Mouse (Mus musculus) kidney, embryonic 14.5 days (tissue): ENCODE measurements around the gene Mad2l2. TPM values are rescaled to one million over a fixed set of nuclear protein-coding genes. Genes with fewer than 3 reads are reported as not detected.
"Not testable (repeated sequence)": the region's sequence is repeated elsewhere in the genome, so short reads cannot be mapped to it uniquely, and the experiment has no call there.

Experiments
- ATAC-seq: fragments of 200-750 bp; cut with Nextera tagmentation; 2 replicates; pipeline ENCODE4 v1.8.0; 2017; ENCODE audit warnings: moderate number of reproducible peaks, mild to moderate bottlenecking, moderate TSS enrichment, moderate library complexity; ENCODE audit not compliant: low FRiP score, low TSS enrichment
- H3K27ac ChIP-seq: fragments of 300-500 bp; sonication (generic); 2 replicates; pipeline ENCODE4 v1.5.1; 2014; ENCODE audit warnings: low read depth, mild to moderate bottlenecking, low read length, moderate library complexity, mixed read lengths
- H3K27me3 ChIP-seq: fragments of 300-500 bp; sonication (generic); 2 replicates; pipeline ENCODE4 v1.6.1; 2014; ENCODE audit warnings: mild to moderate bottlenecking, low read length; ENCODE audit not compliant: control insufficient read depth, insufficient read depth
- H3K36me3 ChIP-seq: fragments of 300-500 bp; sonication (generic); 2 replicates; pipeline ENCODE4 v1.6.1; 2014; ENCODE audit warnings: low read length, mixed read lengths; ENCODE audit not compliant: control insufficient read depth, insufficient read depth
- H3K4me1 ChIP-seq: fragments of 300-500 bp; sonication (generic); 2 replicates; pipeline ENCODE4 v1.6.1; 2014; ENCODE audit warnings: low read length, mixed read lengths; ENCODE audit not compliant: control insufficient read depth, insufficient read depth
- H3K4me2 ChIP-seq: fragments of 300-500 bp; sonication (generic); replicated peaks from 2 replicates; pipeline ENCODE4 v1.6.1; 2014; ENCODE audit warnings: low read depth, mild to moderate bottlenecking, low read length
- H3K4me3 ChIP-seq: fragments of 300-500 bp; sonication (generic); 2 replicates; pipeline ENCODE4 v1.5.1; 2014; ENCODE audit warnings: mild to moderate bottlenecking, low read length
- H3K9ac ChIP-seq: fragments of 300-500 bp; sonication (generic); 2 replicates; pipeline ENCODE4 v1.6.1; 2014; ENCODE audit warnings: low read depth, mild to moderate bottlenecking, low read length, moderate library complexity
- H3K9me3 ChIP-seq: fragments of 300-500 bp; sonication (generic); 2 replicates; pipeline ENCODE4 v1.6.1; 2016; ENCODE audit warnings: low read length; ENCODE audit not compliant: control insufficient read depth
- WGBS: fragments of 180-500 bp; shearing (Covaris S2); extraction: QIAGEN DNeasy Blood & Tissue Kit; methylation state at CpG from one replicate; pipeline ENCODE4 v1.1.7; 2014; 5-methylcytosine and 5-hydroxymethylcytosine counted together
- polyA plus RNA-seq: library from polyadenylated mRNA; unstranded; fragments of >200 nt; fragmentation: Nextera tagmentation; extraction: Ambion mirVana; gene quantifications from 2 replicates; pipeline ENCODE4 v1.2.1, GENCODE M21; 2014

The Mad2l2 gene
- polyA plus RNA-seq, 1 experiment from 2014 or later: 81.1 TPM

- WGBS: 27% methylated on average over 7 of the region's 7 CpGs
- H3K9ac ChIP-seq: no peak overlapping the region
- no peak overlapping the region for H3K4me3 ChIP-seq
- H3K9me3 ChIP-seq: no peaks in the 10 kb centered on the region
- no peak overlapping the region for H3K4me2 ChIP-seq
- H3K27ac ChIP-seq: no peak overlapping the region
- ATAC-seq: no peak
- H3K36me3 ChIP-seq: no peaks in the 10 kb centered on the region
- H3K27me3 ChIP-seq: peaks cover 70% of the 10 kb centered on the region
- H3K4me1 ChIP-seq: no peaks in the 10 kb centered on the region; the same call in 1 of the 2 replicates
These were observed 38.1 kb downstream of the Mad2l2 start for GRCm38 (mm10) chr4:148168287-148168686.

GRCm38 (mm10) chr4:148169586-148169985 is 39.4 kb downstream of the Mad2l2 start:
- H3K9ac ChIP-seq: no peak overlapping the region
- H3K4me1 ChIP-seq: 0 out of 2 replicates have a peak, but pooled peaks cover 5% of the 10 kb centered on the region
- no peak for ATAC-seq
- no peaks in the 10 kb centered on the region for H3K36me3 ChIP-seq
- no peak overlapping the region for H3K27ac ChIP-seq
- peaks cover 73% of the 10 kb centered on the region for H3K27me3 ChIP-seq
- H3K9me3 ChIP-seq: no peaks in the 10 kb centered on the region
- no peak overlapping the region for H3K4me3 ChIP-seq
- 23% methylated on average over 15 of the region's 15 CpGs for WGBS
- H3K4me2 ChIP-seq: no peak overlapping the region

GRCm38 (mm10) chr4:148170842-148171241 is 40.7 kb downstream of the Mad2l2 start:
- ATAC-seq: no peak
- H3K27me3 ChIP-seq: peaks cover 73% of the 10 kb centered on the region
- WGBS: 3% methylated on average over 2 of the region's 2 CpGs

GRCm38 (mm10) chr4:148171261-148171660 is 41.1 kb downstream of the Mad2l2 start:
- WGBS: 55% methylated on average over 3 of the region's 3 CpGs
- H3K4me3 ChIP-seq: no peak overlapping the region
- no peaks in the 10 kb centered on the region for H3K9me3 ChIP-seq
- no peak overlapping the region for H3K4me2 ChIP-seq
- H3K36me3 ChIP-seq: no peaks in the 10 kb centered on the region
- H3K9ac ChIP-seq: no peak overlapping the region
- peaks cover 69% of the 10 kb centered on the region for H3K27me3 ChIP-seq
- no peak for ATAC-seq
- H3K4me1 ChIP-seq: 0 out of 2 replicates have a peak, but pooled peaks cover 5% of the 10 kb centered on the region
- H3K27ac ChIP-seq: no peak overlapping the region

More at GRCm38 (mm10) chr4:148170842-148171241, 40.7 kb downstream of the Mad2l2 start:
- Histone ChIP-seq H3K27ac (no peak overlapping the region), H3K9ac (no peak overlapping the region), H3K9me3 (no peaks in the 10 kb centered on the region), H3K4me2 (no peak overlapping the region), H3K4me1 (0 out of 2 replicates have a peak, but pooled peaks cover 5% of the 10 kb centered on the region), H3K4me3 (no peak overlapping the region), H3K36me3 (no peaks in the 10 kb centered on the region)

GRCm38 (mm10) chr4:148173811-148174494 is 43.8 kb downstream of the Mad2l2 start:
- no peak overlapping the region for H3K9ac ChIP-seq
- H3K36me3 ChIP-seq: no peaks in the 10 kb centered on the region
- WGBS: 1% methylated on average over 30 of the region's 30 CpGs
- H3K4me1 ChIP-seq: 0 out of 2 replicates have a peak, but pooled peaks cover 5% of the 10 kb centered on the region
- H3K27me3 ChIP-seq: peaks cover 62% of the 10 kb centered on the region
- H3K9me3 ChIP-seq: no peaks in the 10 kb centered on the region
- H3K27ac ChIP-seq: no peak overlapping the region
- ATAC-seq: no peak
- H3K4me2 ChIP-seq: no peak overlapping the region
- H3K4me3 ChIP-seq: no peak overlapping the region; the same call in 1 of the 2 replicates

GRCm38 (mm10) chr4:148174495-148174862 is 44.3 kb downstream of the Mad2l2 start:
- H3K4me3 ChIP-seq: no peak overlapping the region
- H3K4me2 ChIP-seq: no peak overlapping the region
- WGBS: 16% methylated on average over 12 of the region's 12 CpGs
- 0 out of 2 replicates have a peak, but pooled peaks cover 5% of the 10 kb centered on the region for H3K4me1 ChIP-seq
- no peak for ATAC-seq
- no peak overlapping the region for H3K9ac ChIP-seq
- no peaks in the 10 kb centered on the region for H3K36me3 ChIP-seq
- H3K27me3 ChIP-seq: peaks cover 60% of the 10 kb centered on the region
- no peaks in the 10 kb centered on the region for H3K9me3 ChIP-seq
- H3K27ac ChIP-seq: no peak overlapping the region

GRCm38 (mm10) chr4:148176603-148177002 is 46.4 kb downstream of the Mad2l2 start:
- ATAC-seq, H3K4me2 ChIP-seq, H3K9me3 ChIP-seq, H3K4me1 ChIP-seq, H3K27ac ChIP-seq, H3K36me3 ChIP-seq, H3K9ac ChIP-seq, H3K4me3 ChIP-seq: not testable (repeated sequence)
- peaks cover 47% of the 10 kb centered on the region for H3K27me3 ChIP-seq
- 56% methylated on average over 5 of the region's 6 CpGs for WGBS

- Histone ChIP-seq H3K9me3 (no peaks in the 10 kb centered on the region), H3K4me2 (no peak overlapping the region), H3K9ac (no peak overlapping the region; the same call in 1 of the 2 replicates), H3K27me3 (peaks cover 37% of the 10 kb centered on the region), H3K27ac (no peak overlapping the region), H3K4me3 (no peak overlapping the region), H3K4me1 (0 out of 2 replicates have a peak, but pooled peaks cover 5% of the 10 kb centered on the region), H3K36me3 (no peaks in the 10 kb centered on the region)
- ATAC-seq: no peak
These were observed 47.5 kb downstream of the Mad2l2 start for GRCm38 (mm10) chr4:148177716-148178115.

GRCm38 (mm10) chr4:148181483-148181882 is 51.3 kb downstream of the Mad2l2 start:
- no peaks in the 10 kb centered on the region for H3K36me3 ChIP-seq
- 89% methylated on average over 12 of the region's 12 CpGs for WGBS
- H3K4me3 ChIP-seq: no peak overlapping the region
- H3K9ac ChIP-seq: no peak overlapping the region
- no peak overlapping the region for H3K4me2 ChIP-seq
- no peak overlapping the region for H3K27ac ChIP-seq
- H3K4me1 ChIP-seq: no peaks in the 10 kb centered on the region
- H3K9me3 ChIP-seq: no peaks in the 10 kb centered on the region
- no peak for ATAC-seq
- H3K27me3 ChIP-seq: peaks cover 5% of the 10 kb centered on the region; the same call in 1 of the 2 replicates
